Mouse (Mus musculus): ENCODE data around the gene Vmn1r26.
"Not testable (repeated sequence)": the region's sequence is repeated elsewhere in the genome, so short reads cannot be mapped to it uniquely, and the experiment has no call there.

The Vmn1r26 gene

DNA sequence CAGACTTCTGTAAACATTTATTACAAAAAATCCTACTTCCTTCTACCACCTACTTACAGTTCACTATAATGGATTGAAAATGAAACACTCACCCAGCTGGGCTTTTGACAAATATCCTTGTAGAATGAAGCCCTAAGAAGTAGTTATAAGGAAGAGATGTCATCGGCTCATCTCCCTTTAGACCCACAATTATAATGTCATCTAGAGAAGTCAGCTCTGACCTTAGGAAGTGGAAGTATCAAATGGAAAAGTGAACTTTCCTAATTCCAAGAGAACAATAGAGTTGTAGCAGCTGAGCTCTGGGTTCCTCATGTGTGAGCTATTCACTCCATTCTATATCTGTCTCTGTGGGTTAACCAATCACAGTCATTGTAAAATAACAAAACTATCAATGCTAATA, at the start of gene Vmn1r26:
Vmn1r26 (minus strand) TSS at position 101 of the 400 bp plus-strand sequence.
- DNase-seq: no peak

DNA sequence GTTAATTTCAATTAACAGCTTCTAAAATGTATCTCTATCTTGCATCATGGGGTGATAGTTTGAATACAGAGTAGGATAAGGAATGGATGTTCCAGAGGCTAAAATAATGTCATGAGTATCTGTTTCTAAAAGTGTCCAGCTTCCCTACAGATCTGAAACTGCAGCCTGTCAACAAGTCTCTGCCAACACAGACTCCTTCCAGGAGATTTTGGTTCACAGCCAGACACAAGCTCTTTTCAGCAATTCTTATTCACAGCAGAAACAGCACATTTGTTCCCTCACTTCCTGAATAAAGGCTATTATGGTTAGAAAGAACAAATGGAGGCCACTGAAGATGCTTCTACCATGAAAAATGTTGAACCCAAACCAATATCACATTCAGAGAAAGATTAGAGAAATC, 29.1 kb upstream of the Vmn1r26 start:
- no peak for DNase-seq

DNA sequence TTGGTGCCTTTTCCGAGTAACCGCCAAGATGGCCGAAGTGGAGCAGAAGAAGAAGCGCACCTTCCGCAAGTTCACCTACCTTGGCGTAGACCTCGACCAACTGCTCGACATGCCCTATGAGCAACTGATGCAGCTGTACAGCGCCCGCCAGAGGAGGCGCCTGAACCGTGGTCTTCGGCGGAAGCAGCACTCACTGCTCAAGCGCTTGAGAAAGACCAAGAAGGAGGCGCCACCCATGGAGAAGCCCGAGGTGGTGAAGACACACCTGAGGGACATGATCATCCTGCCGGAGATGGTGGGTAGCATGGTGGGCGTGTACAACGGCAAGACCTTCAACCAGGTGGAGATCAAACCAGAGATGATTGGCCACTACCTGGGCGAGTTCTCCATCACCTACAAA, 2.5 kb upstream of the Vmn1r26 start:
- peak; percentile 3 for DNase-seq

DNA sequence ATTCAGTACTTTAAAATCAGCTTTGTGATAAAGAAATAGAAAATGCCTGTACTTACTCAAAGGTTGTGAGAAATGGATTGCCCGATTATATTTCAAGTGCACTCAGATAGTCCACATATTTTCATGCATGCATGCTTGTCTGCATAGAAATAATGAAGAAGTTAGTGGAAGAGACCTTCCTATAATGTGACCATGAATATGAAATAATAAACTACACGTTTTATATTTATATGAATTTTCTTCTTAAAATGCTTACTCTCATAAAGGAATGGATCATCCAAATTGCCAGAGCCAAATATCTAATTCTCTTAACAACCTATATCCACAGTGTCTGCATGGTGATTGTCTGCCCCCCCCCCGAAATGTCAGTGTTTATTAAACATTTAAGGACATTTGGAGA, 34.2 kb downstream of the Vmn1r26 start, which contains the start of gene Vmn1r25:
Vmn1r25 (minus strand) TSS at position 101 of the 400 bp plus-strand sequence.
- DNase-seq: no peak

DNA sequence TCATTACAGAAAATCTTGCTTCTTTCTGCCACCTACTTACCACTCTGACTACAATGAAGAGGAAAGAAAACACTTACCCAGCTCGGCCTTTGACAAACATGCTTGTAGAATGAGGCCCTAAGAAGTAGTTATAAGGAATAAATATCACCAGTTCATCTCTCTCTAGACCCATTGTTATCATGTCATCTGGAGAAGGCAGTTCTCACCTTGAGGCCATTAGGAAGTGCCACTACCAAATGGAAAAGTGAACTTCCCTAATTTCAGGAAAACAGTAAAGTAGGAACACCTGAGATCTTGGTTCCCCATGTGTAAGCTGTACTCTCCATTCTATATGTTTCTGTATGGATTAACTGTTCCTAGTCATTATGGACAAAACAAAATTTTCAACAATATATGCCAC, 53.6 kb downstream of the Vmn1r26 start, which contains the start of gene Vmn1r24:
Vmn1r24 (minus strand) TSS at position 101 of the 400 bp plus-strand sequence.
- DNase-seq: not testable (repeated sequence)
